Comparison of ENCODE assay signal across 20 mouse cellular contexts in genomic region chr1:40428910-40429675, GRCm38 (mm10). TPM values are rescaled to one million over a fixed set of nuclear protein-coding genes. Genes with fewer than 3 reads are reported as not detected.
DNase-seq lines count a peak whose midpoint lies in the region; ATAC-seq and TF ChIP-seq lines count a peak whose summit lies in the region.
"Had no signal": no experiment of that assay in that cellular context is flagged by ENCODE, and none has a peak within 500 bp of the region (broad histone marks: within the 10 kb centered on the region; RNA-seq: fewer than 3 reads in every experiment).

Il1rl1 (plus strand) TSS chr1:40429570.

- no peak for TF ChIP-seq POLR2A in bone marrow, adult 2 months (IDR thresholded peaks at IDR 0.05; ENCODE audit: borderline replicate concordance, control insufficient read depth, low read depth, low read length)

- H3K9ac ChIP-seq in liver, embryonic 14.5 days (replicated peaks) = peak within 1 kb of the TSS; percentile 65
- H3K9ac ChIP-seq in neural tube, embryonic 15.5 days (replicated peaks) = no peak within 1 kb of the TSS
- H3K9ac ChIP-seq: forebrain, postnatal 0 days; hindbrain, embryonic 14.5 days; kidney, embryonic 15.5 days; midbrain, embryonic 13.5 days had no signal

- H3K4me1 ChIP-seq in bone marrow, adult 2 months (ENCODE audit: control insufficient read depth, insufficient read depth, low read length) = no peaks in the 10 kb centered on the region; the same call in 1 of the 2 replicates
- H3K4me1 ChIP-seq in erythroblast, embryonic 14.5 days (ENCODE audit: control insufficient read depth) = peaks cover 49% of the 10 kb centered on the region
- H3K4me1 ChIP-seq in liver, embryonic 14.5 days (replicated peaks; ENCODE audit: control insufficient read depth in 2 of 2, insufficient read depth in 2 of 2, low read length in 1 of 2) = peaks cover 35 to 42% of the 10 kb centered on the region in 2 experiments
- no peaks in the 10 kb centered on the region for H3K4me1 ChIP-seq in neural tube, embryonic 15.5 days
- H3K4me1 ChIP-seq: kidney, embryonic 15.5 days; midbrain, embryonic 13.5 days had no signal

- ATAC-seq in liver, embryonic 14.5 days (ENCODE audit: insufficient read depth) = peak; percentile 92
- no peak for ATAC-seq in monocyte, adult 5-6 weeks (replicated peaks; ENCODE audit: insufficient number of reproducible peaks, low FRiP score, low TSS enrichment, poor library complexity, severe bottlenecking)
- no peak for ATAC-seq in neural tube, embryonic 15.5 days (ENCODE audit: low FRiP score)
- ATAC-seq: forebrain, postnatal 0 days; intestine, embryonic 16.5 days; midbrain, embryonic 13.5 days had no signal

- TF ChIP-seq CTCF in bone marrow, adult 2 months (IDR thresholded peaks at IDR 0.05; ENCODE audit: control insufficient read depth, insufficient read depth, low read length) = no peak
- TF ChIP-seq CTCF in liver, embryonic 14.5 days (IDR thresholded peaks at IDR 0.05; ENCODE audit: low read depth) = no peak

- H3K9me3 ChIP-seq in erythroblast, embryonic 14.5 days (ENCODE audit: control insufficient read depth, low read length) = no peaks in the 10 kb centered on the region
- H3K9me3 ChIP-seq in liver, embryonic 14.5 days (ENCODE audit: control insufficient read depth, low read length) = no peaks in the 10 kb centered on the region
- H3K9me3 ChIP-seq in neural tube, embryonic 15.5 days (replicated peaks) = no peaks in the 10 kb centered on the region
- H3K9me3 ChIP-seq: kidney, embryonic 15.5 days; midbrain, embryonic 13.5 days had no signal

- WGBS in bone marrow, adult 2 months = 60% methylated on average over 5 of the region's 5 CpGs
- WGBS in liver, embryonic 14.5 days (ENCODE audit: insufficient replicate concordance) = 18% methylated on average over 5 of the region's 5 CpGs
- WGBS in neural tube, embryonic 15.5 days = 80% methylated on average over 5 of the region's 5 CpGs

- H3K27ac ChIP-seq in bone marrow, adult 2 months (ENCODE audit: control insufficient read depth, insufficient read depth, low read depth, low read length, poor library complexity) = no peak within 1 kb of the TSS; the same call in 1 of the 2 replicates
- peak within 1 kb of the TSS; percentile 55 for H3K27ac ChIP-seq in liver, embryonic 14.5 days
- H3K27ac ChIP-seq in neural tube, embryonic 15.5 days (replicated peaks) = no peak within 1 kb of the TSS
- H3K27ac ChIP-seq: hindbrain, embryonic 14.5 days; kidney, embryonic 15.5 days; midbrain, embryonic 13.5 days had no signal

- peak; percentile 50 to 66 (median 61) for DNase-seq in liver, embryonic 14.5 days (ENCODE audit: low read depth in 3 of 3, low spot score in 3 of 3)
- no peak for DNase-seq in retina, postnatal 1 day
- no peak for DNase-seq in left cerebral cortex, adult 8-10 months (ENCODE audit: low spot score in 2 of 2)
- DNase-seq: adrenal gland, postnatal 25 days; cerebellum, postnatal 14 days; forebrain, postnatal 0 days; heart, adult 18-20 months; heart, postnatal 10 days; lung, adult 18-20 months; lung, postnatal 36 days; thymus, adult 18-20 months had no signal

- H3K36me3 ChIP-seq in erythroblast, embryonic 14.5 days (ENCODE audit: control insufficient read depth) = no peaks in the 10 kb centered on the region
- H3K36me3 ChIP-seq in liver, embryonic 14.5 days (replicated peaks; ENCODE audit: control insufficient read depth, insufficient read depth, low read depth) = no peaks in the 10 kb centered on the region
- no peaks in the 10 kb centered on the region for H3K36me3 ChIP-seq in neural tube, embryonic 15.5 days
- H3K36me3 ChIP-seq: kidney, embryonic 15.5 days; midbrain, embryonic 13.5 days had no signal

- peak within 1 kb of the TSS; percentile 69 for H3K4me2 ChIP-seq in liver, embryonic 14.5 days (ENCODE audit: low read depth)
- no peak within 1 kb of the TSS for H3K4me2 ChIP-seq in neural tube, embryonic 15.5 days
- H3K4me2 ChIP-seq: hindbrain, embryonic 14.5 days; kidney, embryonic 15.5 days; midbrain, embryonic 13.5 days had no signal

- peak; percentile 97 for TF ChIP-seq EP300 in liver, embryonic 14.5 days (IDR thresholded peaks at IDR 0.05; ENCODE audit: low read depth)

- peak within 1 kb of the TSS; percentile 64 for H3K4me3 ChIP-seq in bone marrow, adult 2 months (replicated peaks; ENCODE audit: control insufficient read depth, low read depth, low read length)
- peak within 1 kb of the TSS; percentile 62 for H3K4me3 ChIP-seq in erythroblast, embryonic 14.5 days (replicated peaks)
- H3K4me3 ChIP-seq in liver, embryonic 14.5 days (ENCODE audit: insufficient read depth in 1 of 2, low read depth in 2 of 2, low read length in 2 of 2) = peak within 1 kb of the TSS; percentile 48 to 55
- no peak within 1 kb of the TSS for H3K4me3 ChIP-seq in neural tube, embryonic 15.5 days (replicated peaks)
- H3K4me3 ChIP-seq: kidney, embryonic 15.5 days; midbrain, embryonic 13.5 days had no signal

- no peaks in the 10 kb centered on the region for H3K27me3 ChIP-seq in erythroblast, embryonic 14.5 days (ENCODE audit: control insufficient read depth)
- H3K27me3 ChIP-seq in liver, embryonic 14.5 days (ENCODE audit: control insufficient read depth, insufficient read depth, low read length) = no peaks in the 10 kb centered on the region
- H3K27me3 ChIP-seq in neural tube, embryonic 15.5 days (replicated peaks) = no peaks in the 10 kb centered on the region
- H3K27me3 ChIP-seq: CH12.LX; kidney, embryonic 15.5 days; midbrain, embryonic 13.5 days had no signal

RNA-seq across cellular contexts. Expression of gene Il1rl1, which starts in this region (rescaled TPM):
- polyA plus RNA-seq in bone marrow, adult 2 months (2011; ENCODE audit: insufficient read depth, insufficient read length, low replicate concordance, missing spikeins) = 7.5 and 7.9 TPM in 2 replicates
- polyA plus RNA-seq in erythroblast, embryonic 14.5 days (2012) = 0.05 and 0.08 TPM in 2 replicates
- 2.9 and 3.8 TPM in 2 replicates for polyA plus RNA-seq in liver, embryonic 14.5 days (2012; rRNA removed)
- polyA plus RNA-seq in liver, embryonic 14.5 days (2014; fragmentation: Nextera tagmentation; extraction: Ambion mirVana) = 2.7 and 3.0 TPM in 2 replicates
- total RNA-seq in monocyte, adult 5-6 weeks (2017) = 3.8 to 19.9 TPM (median 18.4 TPM) in 3 replicates
- total RNA-seq in left cerebral cortex, adult 8-10 months (2022) = under 1 TPM; 0.22 to 0.78 (median 0.38) TPM
- 0.04 and 0.63 TPM in 2 replicates for polyA plus RNA-seq in neural tube, embryonic 15.5 days (2015; fragmentation: Nextera tagmentation; extraction: Ambion mirVana)

Comparison
In these comparisons a context has a peak if more than half of its experiments do, and no peak if none do; other contexts are left out.
1. DNase-seq: peak in liver, embryonic 14.5 days (3 of 3); none in retina, postnatal 1 day (single experiment) and left cerebral cortex, adult 8-10 months (0 of 2).